Mouse (Mus musculus) adrenal gland, adult 8-10 months (tissue): Measurements from ENCODE around the gene Esrp2. TPM values are rescaled to one million over a fixed set of nuclear protein-coding genes. Genes with fewer than 3 reads are reported as not detected.

Experiments used
- DNase-seq: peaks from one replicate; pipeline ENCODE4 v3.0.0; 2022
- total RNA-seq, 4 experiments: library from RNA; stranded (reverse); gene quantifications; 2 replicates each; pipeline ENCODE4 v1.2.4; 2022

The Esrp2 gene
- total RNA-seq = 1 to 10 TPM; 2.7 to 5.6 (median 4.7) TPM

DNA sequence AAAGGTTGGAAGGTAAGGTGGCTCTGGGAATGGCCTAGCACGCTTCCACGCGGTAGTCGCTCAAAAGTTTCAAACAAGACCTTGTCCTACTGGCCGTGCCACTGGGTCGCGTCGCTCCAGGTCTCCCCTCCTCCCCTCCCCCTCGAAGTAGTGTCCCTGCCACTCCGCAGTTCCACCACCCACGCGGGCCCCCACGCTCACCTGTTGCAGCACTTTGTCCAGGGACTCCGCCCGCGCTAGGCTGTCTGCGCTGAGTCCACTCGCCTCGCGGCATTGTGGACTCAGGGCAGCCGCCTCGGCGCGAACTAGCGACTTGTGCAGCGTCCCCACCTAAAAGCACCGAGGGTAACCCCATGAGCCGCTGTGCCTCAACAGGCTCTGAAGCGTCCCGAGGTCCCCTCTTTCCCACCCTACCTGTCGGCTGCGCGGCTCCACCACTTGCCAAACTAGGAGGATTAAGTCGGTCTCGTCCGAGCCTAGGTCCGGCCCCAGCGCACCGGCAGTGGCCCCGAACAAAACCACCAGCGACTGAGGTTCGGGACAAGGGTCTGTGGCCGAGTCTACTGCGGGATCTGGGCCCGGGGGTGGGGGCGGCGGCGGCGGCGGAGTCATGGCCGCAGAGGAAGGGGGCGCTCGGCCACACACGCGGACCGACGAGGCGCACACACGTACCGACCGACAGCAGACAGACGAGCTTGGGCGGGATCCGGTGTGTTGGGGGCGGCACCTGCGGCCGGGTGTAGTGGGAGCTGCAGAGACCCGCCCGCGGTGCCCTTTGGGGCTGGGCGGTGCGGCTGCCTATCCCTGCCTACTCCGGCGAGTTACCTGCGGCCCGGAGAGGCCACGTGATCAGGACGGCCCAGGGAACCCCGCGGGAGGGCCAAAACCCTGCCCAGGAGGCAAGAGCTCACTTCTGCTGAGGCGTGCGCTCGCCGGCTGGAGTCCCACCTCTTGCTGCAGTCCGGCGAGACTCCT, at the start of gene Esrp2:
Esrp2 (minus strand) TSS at position 819 of the 975 bp plus-strand sequence.
- no peak for DNase-seq

DNA sequence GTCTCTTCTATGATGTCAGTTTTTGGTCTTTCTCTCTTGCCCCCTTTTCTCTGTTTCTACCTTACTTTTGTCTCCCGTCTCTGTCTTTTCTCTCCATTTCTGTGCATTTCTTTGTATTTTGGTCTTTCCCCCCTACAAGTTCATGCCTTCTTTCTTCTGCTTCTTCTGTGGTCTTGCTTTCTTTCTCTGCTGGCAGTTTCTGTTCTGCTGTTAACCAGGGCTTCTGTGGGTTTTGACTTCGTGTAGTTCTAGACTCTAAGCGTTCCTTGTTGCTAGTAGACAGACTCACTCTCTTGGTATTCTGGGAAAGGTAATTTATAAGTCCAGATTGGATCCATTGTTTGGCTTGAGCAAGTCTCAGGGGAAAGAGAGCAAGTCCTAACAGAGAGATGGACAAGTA, 49.6 kb upstream of the Esrp2 start:
- no peak for DNase-seq

DNA sequence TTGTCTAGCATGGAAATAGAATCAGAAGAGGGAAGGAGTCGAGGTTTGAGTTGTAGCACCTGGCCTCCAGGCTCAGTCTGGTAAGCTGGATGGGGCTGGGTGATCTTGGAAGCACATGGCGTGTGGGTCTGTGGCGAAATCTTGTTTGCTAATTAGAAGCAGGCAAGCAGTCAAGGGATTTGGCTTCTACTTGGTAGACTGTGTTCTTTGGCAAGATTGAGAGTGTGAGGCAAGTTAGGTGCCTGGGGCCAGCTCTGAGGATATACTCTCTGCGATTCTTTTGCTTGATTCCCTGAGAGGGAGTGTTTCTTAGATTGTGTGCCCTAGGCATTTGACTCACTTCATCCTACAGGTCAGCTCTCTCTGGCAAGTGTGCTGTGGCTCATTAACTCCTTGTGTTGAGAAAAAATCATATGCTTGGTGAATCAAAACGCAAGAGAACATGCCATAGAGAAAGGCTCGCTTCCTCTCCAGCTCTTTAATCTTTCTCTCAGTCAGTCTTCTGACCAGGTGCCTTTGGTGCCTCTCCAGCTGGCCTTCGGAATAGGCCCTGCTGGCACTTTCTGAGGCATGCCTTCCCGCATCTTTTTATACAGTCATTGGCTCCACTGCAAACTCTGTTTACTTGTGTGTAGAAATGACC, 49.0 kb upstream of the Esrp2 start:
- peak; percentile 24 for DNase-seq

DNA sequence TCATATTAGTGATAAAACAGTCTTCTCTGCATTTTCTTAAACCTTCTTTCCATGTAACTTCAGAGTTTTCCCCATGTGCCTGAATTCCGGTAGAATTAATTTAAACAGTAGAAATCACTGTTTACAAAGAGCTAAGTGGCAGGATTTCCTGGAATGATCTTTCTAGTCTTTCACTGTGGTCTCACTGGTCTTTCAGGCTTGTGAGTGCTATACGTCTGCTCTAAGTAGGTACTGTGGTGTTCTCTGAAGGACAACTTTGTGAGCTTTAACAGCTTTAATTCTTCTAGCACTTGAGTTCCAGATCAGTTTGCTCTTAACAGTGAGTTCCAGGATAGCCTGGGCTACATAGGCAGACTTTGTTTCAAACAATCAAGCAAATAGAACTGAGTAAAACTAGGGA, 41.7 kb upstream of the Esrp2 start:
- DNase-seq = no peak

DNA sequence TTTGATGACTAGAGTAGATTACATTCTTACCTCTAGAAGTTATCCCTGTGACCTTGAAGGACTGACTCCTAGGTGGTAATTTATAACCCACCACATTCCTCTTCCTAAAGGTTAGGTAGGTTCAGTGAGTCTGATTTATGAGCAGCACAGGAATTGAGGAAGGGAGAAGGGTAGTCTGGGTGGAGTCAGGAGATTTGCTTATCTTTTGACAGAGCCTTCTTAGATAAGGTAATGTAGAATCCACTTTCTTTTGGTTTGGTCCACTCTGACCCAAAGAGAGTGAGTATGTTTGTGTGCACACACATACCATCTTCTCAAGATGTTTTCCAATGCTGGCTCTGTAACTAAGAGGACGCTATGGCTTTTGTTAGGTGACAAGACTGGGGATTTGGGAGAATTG, 40.8 kb upstream of the Esrp2 start:
- DNase-seq = no peak

DNA sequence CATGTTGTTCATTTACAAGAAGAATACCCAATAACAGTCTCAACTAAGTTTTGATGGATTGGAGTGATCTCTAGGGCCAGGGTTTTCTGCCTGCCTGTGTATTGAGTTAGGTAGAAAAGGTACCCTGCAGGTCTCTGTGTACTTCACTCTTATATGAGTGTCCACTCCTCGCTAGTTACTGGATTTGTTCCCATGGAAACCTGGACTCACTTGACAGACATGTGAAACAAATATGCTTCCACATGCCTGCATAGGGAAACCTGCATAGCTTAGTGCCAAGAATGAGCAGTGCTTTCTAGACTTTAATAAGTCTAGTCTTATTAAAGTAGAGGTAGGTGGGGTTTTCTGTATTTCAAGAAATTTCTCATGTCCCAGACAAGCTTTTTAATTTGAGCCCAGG, 40.1 kb upstream of the Esrp2 start:
- no peak for DNase-seq

DNA sequence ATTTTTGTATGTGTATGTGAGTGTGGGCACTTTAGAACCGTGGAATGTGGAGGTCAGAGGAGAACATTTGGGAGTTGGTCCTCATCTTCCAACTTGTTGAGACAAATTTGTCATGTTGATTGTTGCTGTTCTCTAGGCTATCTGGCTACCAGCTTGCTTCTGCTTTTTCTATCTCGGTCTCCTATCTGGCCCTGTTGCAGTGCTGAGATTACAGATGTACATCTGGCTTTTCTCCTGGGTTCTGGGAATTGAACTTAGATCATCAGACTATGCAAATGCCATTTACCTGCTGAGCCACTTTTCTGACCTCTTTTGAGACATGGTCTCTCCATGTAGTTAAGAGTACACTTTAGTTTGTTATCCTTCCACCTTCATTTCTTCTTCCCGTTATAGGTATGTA, 36.8 kb upstream of the Esrp2 start:
- DNase-seq = no peak

DNA sequence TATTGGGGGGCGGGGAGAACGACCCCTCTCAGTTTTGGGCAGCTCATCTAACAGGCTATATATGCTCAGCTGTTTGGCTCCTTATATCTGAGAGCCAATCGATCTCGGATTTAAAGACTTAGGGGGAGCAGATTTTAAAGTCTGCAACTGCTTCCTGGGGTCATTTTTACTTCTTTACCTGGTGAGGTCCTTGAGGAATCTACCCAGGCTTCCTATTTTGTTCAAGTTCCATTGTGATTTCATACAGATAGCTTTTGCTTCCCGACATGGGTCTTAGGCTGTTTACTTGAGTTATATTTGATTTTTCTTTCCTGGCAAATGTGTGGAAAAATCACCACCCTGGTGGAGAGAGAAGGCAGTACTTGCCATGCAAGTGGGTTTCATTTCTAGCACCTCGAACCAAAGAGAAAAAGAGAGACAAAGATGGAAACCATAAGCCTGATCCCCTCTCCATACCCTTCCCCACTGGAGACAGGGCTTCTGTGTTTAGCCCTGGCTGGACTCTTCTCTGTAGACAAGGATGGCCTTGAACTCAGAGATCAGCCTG, 33.2 kb upstream of the Esrp2 start:
- no peak for DNase-seq

DNA sequence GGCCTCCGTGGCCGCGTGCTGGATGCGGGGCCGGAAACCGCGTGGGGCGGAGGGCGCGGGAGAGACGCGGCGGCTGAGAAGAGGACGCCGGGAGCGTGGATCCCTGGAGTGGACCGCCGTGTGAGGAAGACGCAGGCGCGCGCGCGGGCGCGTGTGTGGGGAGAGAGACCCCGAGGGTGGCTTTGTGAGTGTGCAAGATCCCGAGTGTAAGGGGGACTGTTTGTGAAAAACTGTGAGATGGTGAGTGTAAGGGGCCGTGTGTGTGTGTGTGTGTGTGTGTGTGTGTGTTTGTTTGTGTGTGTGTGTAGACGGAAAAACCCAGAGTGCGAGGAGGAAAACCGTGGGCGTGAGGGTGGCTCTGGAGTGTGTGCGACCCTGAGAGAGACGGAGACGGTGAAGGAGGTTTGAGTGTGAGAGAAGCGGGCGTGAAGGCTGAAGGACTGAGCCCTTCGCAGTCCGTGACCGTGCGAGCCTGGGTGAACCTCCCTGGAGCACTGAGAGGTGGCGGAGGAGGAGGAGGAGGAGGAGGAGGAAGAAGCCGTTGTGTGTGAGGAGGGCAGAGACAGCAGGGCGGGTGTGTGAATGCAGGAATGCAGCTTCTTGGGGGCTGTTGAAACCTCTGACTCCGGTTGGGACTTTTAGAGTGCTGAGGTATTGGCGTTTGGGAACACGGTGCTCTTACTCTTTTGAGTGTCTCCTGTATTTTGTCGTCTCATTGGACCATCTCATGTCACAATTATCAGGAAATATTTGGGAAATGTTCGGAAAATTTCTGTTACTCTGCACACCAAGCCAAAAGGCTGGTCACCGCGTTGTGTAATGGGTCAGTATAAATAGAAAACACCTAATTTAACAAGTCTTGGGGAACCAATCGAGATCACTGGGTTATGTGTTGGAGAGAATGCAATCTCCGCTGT, 32.5 kb upstream of the Esrp2 start:
- no peak for DNase-seq

DNA sequence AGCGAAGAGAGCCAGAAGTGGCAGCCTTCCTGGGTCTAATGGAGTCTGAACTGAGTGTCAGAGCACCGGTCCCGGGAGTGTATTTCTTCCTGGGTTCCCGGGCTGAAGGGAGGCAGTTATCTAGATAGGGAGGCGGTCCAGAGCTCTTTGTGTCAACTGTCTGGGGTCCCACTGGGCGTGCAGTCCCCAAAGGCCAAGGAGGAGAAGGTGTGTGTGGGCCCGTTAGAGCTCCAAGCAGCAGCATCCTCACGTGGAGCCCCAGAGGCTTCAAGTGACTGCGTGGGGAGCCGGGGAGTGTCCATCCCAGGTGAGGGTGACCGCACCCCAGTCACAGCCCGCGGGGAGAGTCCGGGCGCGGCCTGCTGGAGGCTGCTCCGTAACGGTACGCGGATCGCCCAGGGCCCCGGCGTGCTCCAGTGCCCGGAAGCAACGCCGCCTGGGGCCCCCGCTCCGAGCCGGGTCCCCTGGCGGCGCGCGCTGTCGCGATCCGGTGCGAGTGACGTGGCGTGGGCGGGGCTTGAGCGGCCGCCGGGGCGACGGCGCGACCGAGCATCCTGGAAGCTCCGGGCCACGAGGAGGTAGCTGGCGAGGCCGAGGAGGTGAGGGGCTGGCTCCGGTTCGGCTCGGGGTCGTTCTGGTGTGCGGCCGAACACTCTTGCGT, 31.7 kb upstream of the Esrp2 start, which contains the start of gene Slc7a6:
Slc7a6 (plus strand) TSS at position 502 of the 661 bp plus-strand sequence.
- DNase-seq = peak; percentile 63

DNA sequence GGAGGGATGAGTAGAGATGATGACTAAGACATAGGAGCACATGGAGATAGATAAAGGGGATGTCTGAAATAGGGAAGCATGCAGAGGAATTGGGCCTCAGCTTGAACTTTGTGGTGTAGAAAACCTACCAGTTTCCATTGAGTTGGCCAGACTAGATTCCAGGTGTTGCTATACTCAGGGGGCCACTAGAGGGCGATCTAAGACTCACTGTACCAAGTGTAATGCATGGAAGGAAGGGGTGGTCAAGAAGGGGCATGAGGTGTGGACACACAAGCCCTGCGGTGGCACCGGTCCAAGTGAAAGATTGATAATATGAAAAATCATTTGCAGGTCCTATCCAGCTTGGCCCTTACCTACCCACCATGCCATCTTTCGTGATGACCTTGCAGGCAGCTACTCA, 28.7 kb upstream of the Esrp2 start:
- no peak for DNase-seq

DNA sequence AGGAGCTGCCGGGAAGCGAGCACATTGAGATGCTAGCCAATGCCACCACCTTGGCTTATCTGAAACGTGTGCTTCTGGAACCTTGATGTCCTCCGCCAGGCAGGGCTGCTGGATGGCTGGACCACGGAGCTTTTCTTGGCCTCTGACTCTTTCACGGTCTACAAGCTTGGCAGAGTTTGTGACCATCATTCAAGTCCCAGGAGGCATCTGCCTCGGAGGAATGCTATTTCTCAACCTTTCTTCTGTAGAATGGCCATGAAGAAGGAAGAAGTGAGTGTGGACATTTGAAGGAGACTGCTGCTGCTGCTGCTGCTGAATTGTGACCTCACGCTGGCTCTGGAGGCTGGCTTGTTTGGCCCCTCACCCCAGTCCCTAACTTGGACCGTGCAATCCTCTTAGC, 26.5 kb upstream of the Esrp2 start:
- no peak for DNase-seq

DNA sequence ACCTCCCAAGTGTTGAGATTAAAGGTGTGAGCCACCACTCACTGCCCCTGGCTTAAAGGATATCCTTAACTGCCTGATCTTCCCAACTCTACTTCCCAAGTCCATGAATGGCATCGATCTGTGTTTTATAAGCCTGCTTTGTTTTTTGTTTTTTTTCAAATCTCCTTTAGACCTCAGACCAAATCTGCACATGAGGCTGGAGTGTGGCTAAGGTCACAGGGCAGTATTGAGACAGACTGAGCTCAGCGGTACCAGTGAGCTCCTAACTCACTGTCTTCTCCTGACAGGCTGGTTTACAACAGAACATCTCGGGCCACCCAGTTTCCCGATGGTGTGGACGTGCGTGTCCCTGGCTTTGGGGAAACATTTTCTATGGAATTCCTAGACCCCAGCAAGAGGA, 23.1 kb upstream of the Esrp2 start:
- no peak for DNase-seq

DNA sequence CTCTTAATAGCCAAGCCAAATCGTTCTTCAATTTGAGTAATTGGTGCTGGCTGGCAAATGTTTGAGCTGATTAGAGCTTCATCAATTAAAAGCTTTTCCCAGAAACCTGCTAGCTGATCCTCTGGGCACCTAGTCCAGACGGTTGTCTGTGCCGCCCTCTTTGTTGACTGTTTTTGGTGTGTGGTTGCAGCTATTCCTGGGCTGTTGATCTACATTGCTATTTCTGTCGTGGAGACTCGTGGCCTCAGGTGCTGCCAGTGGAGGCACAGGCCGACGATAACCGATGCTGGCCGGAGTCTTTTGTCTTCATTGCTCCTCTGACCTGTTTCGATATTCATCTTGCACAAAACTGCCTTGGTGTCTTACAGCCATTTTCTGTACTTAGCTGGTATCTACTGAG, 21.6 kb upstream of the Esrp2 start:
- no peak for DNase-seq

DNA sequence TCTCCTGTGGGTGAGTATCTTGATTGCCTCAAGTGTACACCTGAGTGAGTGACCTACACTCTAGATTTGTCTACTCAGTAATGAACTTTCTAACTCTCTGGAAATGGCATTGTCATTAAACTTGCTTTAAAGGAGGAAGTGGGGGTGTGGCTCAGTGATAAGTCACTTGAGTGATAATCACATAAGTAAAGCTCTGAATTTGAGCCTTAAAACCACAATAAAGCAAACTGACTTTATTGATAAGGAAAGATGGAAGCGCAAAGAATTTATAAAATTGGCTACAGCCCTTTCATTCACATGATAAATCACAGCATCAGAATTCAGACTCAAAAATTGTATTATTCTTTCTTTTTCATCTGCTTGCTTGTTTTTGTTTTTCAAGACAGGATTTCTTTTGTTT, 20.6 kb upstream of the Esrp2 start:
- no peak for DNase-seq

DNA sequence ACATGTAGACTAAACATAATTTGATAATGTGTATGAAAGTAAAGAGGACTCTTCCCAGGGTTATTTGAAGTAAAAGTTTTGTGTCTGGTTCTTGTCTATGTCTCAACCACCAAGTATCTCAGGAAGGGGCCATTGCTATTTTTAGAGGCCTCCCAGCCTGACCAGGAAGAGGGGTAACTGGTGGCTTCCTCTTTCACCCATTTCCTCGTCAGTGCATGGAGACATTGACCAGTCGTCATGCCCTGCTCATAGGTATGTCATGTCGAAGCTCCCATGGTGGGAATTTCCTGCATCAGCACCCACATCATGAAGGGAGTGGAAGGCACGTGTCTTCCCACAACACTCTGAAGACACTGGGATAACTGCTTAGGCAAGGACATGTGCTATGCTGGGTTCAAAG, 16.1 kb upstream of the Esrp2 start:
- DNase-seq = no peak

DNA sequence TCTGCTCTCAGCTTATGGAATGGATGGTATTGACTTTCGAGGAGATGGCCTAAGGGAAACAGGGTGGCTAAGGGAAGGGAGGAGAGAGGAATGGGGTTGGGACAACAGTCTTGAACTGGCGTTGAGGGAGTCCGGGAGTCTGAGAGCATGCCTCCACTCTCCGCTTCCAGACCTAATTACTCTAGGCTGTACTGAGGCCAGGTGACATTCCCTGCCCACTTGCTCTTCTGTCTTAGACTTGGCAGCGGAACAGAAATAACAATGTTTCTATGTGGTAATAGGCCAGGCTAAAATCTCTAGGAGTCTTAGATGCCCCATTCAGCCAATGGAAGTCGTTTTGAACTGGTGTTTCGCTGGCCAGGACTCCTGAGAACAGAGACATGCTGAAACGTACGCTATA, 14.3 kb upstream of the Esrp2 start:
- DNase-seq = no peak

DNA sequence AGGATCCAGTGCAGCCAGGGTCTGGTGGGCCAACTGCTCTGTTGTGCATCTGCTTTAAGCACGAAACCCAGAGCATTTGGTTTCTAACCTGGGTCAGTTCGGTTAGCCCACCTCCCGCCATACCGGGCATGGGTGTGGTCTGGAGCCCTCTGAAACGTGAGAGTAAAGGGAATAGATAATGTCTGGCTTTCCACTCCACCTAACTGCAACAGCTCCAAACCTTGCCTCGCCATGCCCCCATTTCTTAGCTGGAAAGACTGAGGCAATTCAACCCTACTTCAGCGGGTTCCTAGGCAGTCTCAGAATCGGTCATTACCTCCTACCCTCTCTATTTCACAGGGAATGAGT, 13.9 kb upstream of the Esrp2 start:
- DNase-seq = no peak

DNA sequence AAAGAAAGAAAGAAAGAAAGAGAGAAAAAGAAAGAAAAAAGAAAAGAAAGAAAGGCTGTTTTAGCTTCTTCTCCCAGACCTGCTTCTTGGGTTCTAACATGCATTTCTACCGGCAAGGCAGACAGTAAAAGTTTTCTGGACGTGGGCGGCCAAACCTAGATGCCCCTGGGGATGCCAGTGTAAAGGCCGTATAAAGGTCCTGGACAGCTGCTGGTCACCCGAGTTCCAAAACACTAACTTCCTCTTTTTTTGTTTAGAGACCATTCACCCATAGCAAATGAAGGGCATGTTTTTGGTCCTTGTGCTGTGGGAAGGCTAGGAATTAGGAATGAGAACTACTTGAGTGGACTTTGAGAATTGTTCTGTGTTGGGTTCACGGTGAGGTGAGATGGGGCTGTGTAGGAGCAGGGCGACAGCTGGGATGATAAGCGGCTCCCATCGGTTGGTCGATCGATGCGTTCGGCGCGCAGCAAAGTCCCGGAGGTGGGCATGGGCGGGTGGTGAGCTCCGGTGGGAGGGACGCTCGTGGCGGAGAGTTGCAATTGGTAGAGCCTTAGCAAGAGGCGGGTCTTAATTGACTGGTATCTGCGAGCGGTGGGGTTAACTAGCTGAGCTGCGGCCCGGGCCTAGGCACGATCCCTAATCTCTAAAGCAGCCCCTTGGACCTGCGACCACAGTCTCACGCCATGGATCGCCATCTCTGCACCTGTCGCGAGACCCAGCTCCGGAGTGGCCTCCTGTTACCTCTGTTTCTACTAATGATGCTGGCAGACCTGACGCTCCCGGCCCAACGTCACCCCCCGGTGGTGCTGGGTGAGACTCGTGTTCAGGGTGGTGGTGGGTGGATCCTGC, 13.3 kb upstream of the Esrp2 start, which contains the start of gene Pla2g15:
Pla2g15 (plus strand) TSS at position 599 of the 852 bp plus-strand sequence.
- peak; percentile 92 for DNase-seq

DNA sequence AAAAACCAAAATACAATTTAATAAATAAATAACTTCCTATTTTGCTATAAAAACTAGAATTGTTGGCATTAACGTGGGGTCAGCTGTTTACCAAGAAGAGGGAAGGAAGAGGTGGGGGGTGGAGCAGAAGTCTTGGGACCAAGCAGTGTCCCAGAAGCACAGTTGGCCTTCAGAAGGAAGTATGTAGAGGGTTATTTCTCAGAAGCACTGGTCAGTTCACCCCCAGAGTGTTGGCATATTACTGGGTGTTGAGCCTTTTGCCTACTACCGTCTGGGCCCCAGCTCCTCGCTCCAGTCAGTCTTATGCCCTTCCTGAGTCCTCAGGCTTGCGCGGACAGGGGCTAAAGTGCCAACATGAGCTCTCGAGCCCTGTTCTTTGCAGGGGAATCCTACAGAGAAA, 12.3 kb upstream of the Esrp2 start:
- no peak for DNase-seq
